ENCODE assay signal across 9 mouse cellular contexts in the genomic region with DNA sequence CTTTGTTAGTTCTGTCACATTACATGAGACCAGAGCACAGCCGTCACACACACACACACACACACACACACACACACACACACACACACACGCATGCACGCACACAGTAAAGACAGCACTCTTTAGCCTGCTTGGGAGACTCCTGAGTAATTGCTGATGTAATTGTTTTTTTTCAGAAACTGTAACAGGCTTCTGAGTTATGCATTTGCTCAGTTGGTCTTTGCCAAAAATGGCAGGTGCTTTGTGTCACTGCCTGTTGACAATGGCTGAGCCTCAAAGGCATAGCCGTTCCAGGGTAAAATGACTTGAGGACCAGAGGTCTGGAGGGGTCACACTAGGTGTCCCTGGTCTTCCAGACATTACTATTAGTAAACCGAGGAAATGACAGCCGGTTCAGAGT. TPM values are rescaled to one million over a fixed set of nuclear protein-coding genes. Genes with fewer than 3 reads are reported as not detected.
DNase-seq lines count a peak whose midpoint lies in the region; ATAC-seq and TF ChIP-seq lines count a peak whose summit lies in the region.
"Had no signal": no experiment of that assay in that cellular context is flagged by ENCODE, and none has a peak within 500 bp of the region (broad histone marks: within the 10 kb centered on the region; RNA-seq: fewer than 3 reads in every experiment).

No protein-coding gene starts in this region.

- H3K4me1 ChIP-seq in hindbrain, postnatal 0 days (ENCODE audit: insufficient read depth, low read length) = no peaks in the 10 kb centered on the region
- H3K4me1 ChIP-seq in hindbrain, embryonic 14.5 days (replicated peaks; ENCODE audit: control insufficient read depth, insufficient read depth, low read length) = no peaks in the 10 kb centered on the region
- peaks cover 3 to 7% of the 10 kb centered on the region in 2 experiments for H3K4me1 ChIP-seq in heart, embryonic 14.5 days (ENCODE audit: control insufficient read depth in 2 of 2, insufficient read depth in 2 of 2, low read length in 2 of 2)

- H3K27me3 ChIP-seq in hindbrain, postnatal 0 days (ENCODE audit: insufficient read depth, low read length) = no peaks in the 10 kb centered on the region
- H3K27me3 ChIP-seq in hindbrain, embryonic 14.5 days (ENCODE audit: control insufficient read depth, insufficient read depth, low read length) = no peaks in the 10 kb centered on the region
- H3K27me3 ChIP-seq in heart, embryonic 14.5 days (ENCODE audit: control insufficient read depth, insufficient read depth, low read length) = no peaks in the 10 kb centered on the region

- peak overlapping the region; percentile 9; the same call in 1 of the 2 replicates for H3K27ac ChIP-seq in hindbrain, postnatal 0 days
- no peak overlapping the region for H3K27ac ChIP-seq in hindbrain, embryonic 14.5 days
- peak overlapping the region; percentile 31 to 44; a peak in 2 of 4 replicates for H3K27ac ChIP-seq in heart, embryonic 14.5 days (replicated peaks in 1 of 2; ENCODE audit: control insufficient read depth in 1 of 2, insufficient read depth in 1 of 2, low read depth in 2 of 2, low read length in 2 of 2)

- no peak overlapping the region for H3K4me3 ChIP-seq in hindbrain, postnatal 0 days (ENCODE audit: low read length)
- no peak overlapping the region for H3K4me3 ChIP-seq in hindbrain, embryonic 14.5 days (replicated peaks; ENCODE audit: low read length)
- no peak overlapping the region for H3K4me3 ChIP-seq in heart, embryonic 14.5 days (ENCODE audit: control insufficient read depth in 1 of 2, insufficient read depth in 1 of 2, low read depth in 1 of 2, low read length in 2 of 2)
- H3K4me3 ChIP-seq: erythroblast, embryonic 14.5 days had no signal

- H3K4me2 ChIP-seq in hindbrain, postnatal 0 days (ENCODE audit: low read depth, low read length) = no peak overlapping the region
- no peak overlapping the region for H3K4me2 ChIP-seq in hindbrain, embryonic 14.5 days (replicated peaks)
- no peak overlapping the region for H3K4me2 ChIP-seq in heart, embryonic 14.5 days (ENCODE audit: low read length)

- no peaks in the 10 kb centered on the region for H3K36me3 ChIP-seq in hindbrain, postnatal 0 days (ENCODE audit: insufficient read depth, low read length)
- no peaks in the 10 kb centered on the region for H3K36me3 ChIP-seq in hindbrain, embryonic 14.5 days (replicated peaks; ENCODE audit: control insufficient read depth, insufficient read depth)
- no peaks in the 10 kb centered on the region for H3K36me3 ChIP-seq in heart, embryonic 14.5 days (ENCODE audit: control insufficient read depth, insufficient read depth, low read length)
- H3K36me3 ChIP-seq: G1E had no signal

- H3K9me3 ChIP-seq in hindbrain, postnatal 0 days (ENCODE audit: low read length) = no peaks in the 10 kb centered on the region
- H3K9me3 ChIP-seq in hindbrain, embryonic 14.5 days (ENCODE audit: control insufficient read depth, low read length) = no peaks in the 10 kb centered on the region
- no peaks in the 10 kb centered on the region for H3K9me3 ChIP-seq in heart, embryonic 14.5 days (ENCODE audit: control insufficient read depth, low read length)
- H3K9me3 ChIP-seq: G1E had no signal

- WGBS in hindbrain, postnatal 0 days = 44% methylated on average over 6 of the region's 6 CpGs
- whole genome bisulfite sequencing in hindbrain, embryonic 14.5 days = 68% methylated on average over 6 of the region's 6 CpGs
- WGBS in heart, embryonic 14.5 days = 57% methylated on average over 6 of the region's 6 CpGs

- peak; percentile 38 for DNase-seq in hindbrain, postnatal 0 days (ENCODE audit: low spot score)
- DNase-seq in hindbrain, embryonic 14.5 days (ENCODE audit: low spot score) = no peak
- DNase-seq in cerebellum, adult 9-10 months = peak; percentile 30
- peak; percentile 63 for DNase-seq in lung, postnatal 10 days
- DNase-seq in frontal cortex, postnatal 25 days (ENCODE audit: low spot score in 2 of 2) = no peak
- no peak for DNase-seq in ovary, postnatal 36 days (ENCODE audit: low spot score)

- peak; percentile 35 for ATAC-seq in hindbrain, postnatal 0 days
- ATAC-seq in hindbrain, embryonic 14.5 days (ENCODE audit: low FRiP score) = no peak
- no peak; the same call in 1 of the 2 replicates for ATAC-seq in heart, embryonic 14.5 days (ENCODE audit: insufficient number of reproducible peaks, insufficient read depth, low FRiP score, low read depth)

- TF ChIP-seq CTCF in hindbrain, postnatal 0 days (IDR thresholded peaks at IDR 0.05; ENCODE audit: low read depth) = no peak

- H3K9ac ChIP-seq in hindbrain, postnatal 0 days (replicated peaks; ENCODE audit: low read length) = no peak overlapping the region
- no peak overlapping the region for H3K9ac ChIP-seq in hindbrain, embryonic 14.5 days
- no peak overlapping the region for H3K9ac ChIP-seq in heart, embryonic 14.5 days (ENCODE audit: low read length)

RNA-seq across cellular contexts. Expression of a gene that starts 40.8 kb away (rescaled TPM):
- 2.1 and 2.2 TPM in 2 replicates for total RNA-seq in hindbrain, postnatal 0 days (2014; rRNA removed)
- 4.2 and 6.0 TPM in 2 replicates for polyA plus RNA-seq in hindbrain, postnatal 0 days (2015; fragmentation: Nextera tagmentation; extraction: Ambion mirVana)
- polyA plus RNA-seq in hindbrain, embryonic 14.5 days (2014; fragmentation: Nextera tagmentation; extraction: Ambion mirVana) = 1.7 and 2.2 TPM in 2 replicates
- polyA plus RNA-seq in heart, embryonic 14.5 days (2014; fragmentation: Nextera tagmentation; extraction: Ambion mirVana) = 13.7 and 15.3 TPM in 2 replicates
- total RNA-seq: G1E had no signal
- polyA plus RNA-seq: erythroblast, embryonic 14.5 days; G1E had no signal

RNA-seq across cellular contexts. Expression of a gene that starts 53.5 kb away (rescaled TPM):
- 55.0 and 70.5 TPM in 2 replicates for total RNA-seq in hindbrain, postnatal 0 days (2014; rRNA removed)
- polyA plus RNA-seq in hindbrain, postnatal 0 days (2015; fragmentation: Nextera tagmentation; extraction: Ambion mirVana) = 40.3 and 42.9 TPM in 2 replicates
- polyA plus RNA-seq in hindbrain, embryonic 14.5 days (2014; fragmentation: Nextera tagmentation; extraction: Ambion mirVana) = 61.8 and 66.7 TPM in 2 replicates
- 37.1 and 38.4 TPM in 2 replicates for polyA plus RNA-seq in heart, embryonic 14.5 days (2014; fragmentation: Nextera tagmentation; extraction: Ambion mirVana)
- polyA plus RNA-seq: erythroblast, embryonic 14.5 days; G1E had no signal

Comparison
In these comparisons a context has a peak if more than half of its experiments do, and no peak if none do; other contexts are left out.
1. DNase-seq: peak in hindbrain, postnatal 0 days (single experiment), cerebellum, adult 9-10 months (single experiment) and lung, postnatal 10 days (single experiment); none in hindbrain, embryonic 14.5 days (single experiment), frontal cortex, postnatal 25 days (0 of 2) and ovary, postnatal 36 days (single experiment).